8 mouse cellular contexts compared by ENCODE assay signal in the genomic region with DNA sequence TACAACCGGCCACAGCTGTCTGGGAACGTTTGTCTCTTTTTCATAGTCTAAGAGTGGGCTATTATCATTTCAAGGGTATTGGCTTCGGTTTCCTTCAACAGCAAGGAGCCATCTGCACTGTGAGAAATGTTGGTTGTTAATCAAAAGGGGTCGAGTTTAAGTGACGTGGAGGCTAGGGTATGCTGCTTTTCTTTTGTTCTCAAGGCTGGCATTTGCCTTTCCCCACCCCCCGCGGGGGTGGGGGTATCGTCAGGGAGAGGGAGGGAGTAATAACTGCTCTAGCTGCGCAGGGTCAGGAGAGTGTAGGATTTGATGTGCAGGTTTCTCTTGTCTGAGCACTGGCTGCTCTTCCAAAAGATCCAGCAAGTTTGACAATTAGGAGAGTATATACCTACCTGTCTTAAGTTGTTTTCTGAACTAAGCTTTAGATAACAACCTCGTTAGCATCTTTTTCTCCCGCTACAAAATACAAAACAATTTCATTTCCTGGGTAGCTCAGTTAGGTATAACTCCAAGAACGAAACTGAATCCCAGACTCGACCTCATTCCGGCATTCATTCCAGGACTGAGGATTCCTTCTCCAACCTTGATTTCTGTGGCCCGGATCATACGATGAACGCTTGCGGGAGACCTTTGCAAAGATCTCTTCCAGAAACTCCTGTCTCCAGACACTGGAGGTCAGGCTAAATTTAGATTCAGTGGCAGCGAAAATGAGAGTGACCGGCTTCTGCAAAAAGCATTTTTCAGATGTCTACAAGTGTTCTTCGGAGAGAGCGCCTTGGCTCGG. TPM values are rescaled to one million over a fixed set of nuclear protein-coding genes. Genes with fewer than 3 reads are reported as not detected.
DNase-seq lines count a peak whose midpoint lies in the region; ATAC-seq and TF ChIP-seq lines count a peak whose summit lies in the region.

No protein-coding gene starts in this region.

- no peak for TF ChIP-seq CTCF in liver, postnatal 0 days (IDR thresholded peaks at IDR 0.05; ENCODE audit: low read depth)

- H3K9ac ChIP-seq in hindbrain, embryonic 16.5 days (ENCODE audit: low read depth, low read length), result peak overlapping the region; percentile 74
- H3K9ac ChIP-seq in liver, postnatal 0 days (replicated peaks), result peak overlapping the region; percentile 76

- H3K36me3 ChIP-seq in hindbrain, embryonic 16.5 days (ENCODE audit: control insufficient read depth, insufficient read depth, low read length), result no peaks in the 10 kb centered on the region
- H3K36me3 ChIP-seq in liver, postnatal 0 days (replicated peaks; ENCODE audit: insufficient read depth, low read length), result no peaks in the 10 kb centered on the region

- peak; percentile 5; the same call in 1 of the 2 replicates for ATAC-seq in erythroblast, adult 5-6 weeks (replicated peaks; ENCODE audit: low FRiP score, poor library complexity, severe bottlenecking)
- ATAC-seq in hindbrain, embryonic 16.5 days, result peak; percentile 59
- no peak for ATAC-seq in liver, postnatal 0 days

- H3K4me2 ChIP-seq in hindbrain, embryonic 16.5 days (ENCODE audit: low read length), result peak overlapping the region; percentile 87
- H3K4me2 ChIP-seq in liver, postnatal 0 days (ENCODE audit: low read depth, low read length), result peak overlapping the region; percentile 97

- peak overlapping the region; percentile 81 for H3K27ac ChIP-seq in hindbrain, embryonic 16.5 days (ENCODE audit: low read depth, low read length)
- peak overlapping the region; percentile 92 for H3K27ac ChIP-seq in liver, postnatal 0 days (ENCODE audit: low read depth)

- no peaks in the 10 kb centered on the region for H3K27me3 ChIP-seq in hindbrain, embryonic 16.5 days (replicated peaks; ENCODE audit: control insufficient read depth, insufficient read depth, low read length)
- no peaks in the 10 kb centered on the region for H3K27me3 ChIP-seq in liver, postnatal 0 days (ENCODE audit: insufficient read depth, low read length)

- no peak; the same call in 1 of the 2 replicates for TF ChIP-seq EP300 in liver, postnatal 0 days (IDR thresholded peaks at IDR 0.05; ENCODE audit: low read depth)

- under 1% methylated on average over 23 of the region's 23 CpGs for WGBS in hindbrain, embryonic 16.5 days
- 1% methylated on average over 23 of the region's 23 CpGs for WGBS in liver, postnatal 0 days (ENCODE audit: insufficient replicate concordance)

- H3K4me3 ChIP-seq in hindbrain, embryonic 16.5 days (ENCODE audit: low read length), result peak overlapping the region; percentile 48
- H3K4me3 ChIP-seq in liver, postnatal 0 days (ENCODE audit: low read depth, low read length), result peak overlapping the region; percentile 83

- DNase-seq in spleen, adult 12 weeks (ENCODE audit: low spot score), result peak; percentile 14
- no peak for DNase-seq in spleen, postnatal 14 days (ENCODE audit: low spot score in 2 of 2)
- peak; percentile 64 for DNase-seq in brain, adult 2 months (ENCODE audit: low read depth, low spot score)
- peak; percentile 55 for DNase-seq in liver, postnatal 0 days
- DNase-seq in retina, postnatal 1 day, result peak; percentile 80
- DNase-seq in gastrocnemius, postnatal 25 days, result no peak

- H3K4me1 ChIP-seq in hindbrain, embryonic 16.5 days (ENCODE audit: control insufficient read depth, insufficient read depth, low read depth, low read length), result peaks cover 8% of the 10 kb centered on the region
- peaks cover 15% of the 10 kb centered on the region for H3K4me1 ChIP-seq in liver, postnatal 0 days (ENCODE audit: insufficient read depth)

- no peaks in the 10 kb centered on the region for H3K9me3 ChIP-seq in hindbrain, embryonic 16.5 days (ENCODE audit: control insufficient read depth, low read length)
- no peaks in the 10 kb centered on the region for H3K9me3 ChIP-seq in liver, postnatal 0 days (ENCODE audit: low read length)

RNA-seq across cellular contexts. Expression of a gene that starts 0.7 kb away (rescaled TPM):
- total RNA-seq in erythroblast, adult 5-6 weeks (2015; ENCODE audit: low replicate concordance), result 14.6 and 15.7 TPM in 2 replicates
- total RNA-seq in erythroblast, adult 5-6 weeks (2017; ENCODE audit: low replicate concordance), result 8.9 and 13.2 TPM in 2 replicates
- 45.6 and 50.5 TPM in 2 replicates for polyA plus RNA-seq in hindbrain, embryonic 16.5 days (2015; fragmentation: Nextera tagmentation; extraction: Ambion mirVana)
- 58.9 and 61.6 TPM in 2 replicates for polyA plus RNA-seq in liver, postnatal 0 days (2015; fragmentation: Nextera tagmentation; extraction: Ambion mirVana)
- total RNA-seq in gastrocnemius, postnatal 25 days (2021), result 10 to 100 TPM; 55.4 to 60.9 TPM

RNA-seq across cellular contexts. Expression of a gene that starts 31.5 kb away (rescaled TPM):
- 230 and 233 TPM in 2 replicates for total RNA-seq in erythroblast, adult 5-6 weeks (2015; ENCODE audit: low replicate concordance)
- 229 and 276 TPM in 2 replicates for total RNA-seq in erythroblast, adult 5-6 weeks (2017; ENCODE audit: low replicate concordance)
- 14.5 and 19.7 TPM in 2 replicates for polyA plus RNA-seq in hindbrain, embryonic 16.5 days (2015; fragmentation: Nextera tagmentation; extraction: Ambion mirVana)
- 35.6 and 36.3 TPM in 2 replicates for polyA plus RNA-seq in liver, postnatal 0 days (2015; fragmentation: Nextera tagmentation; extraction: Ambion mirVana)
- 10 to 100 TPM in 1 of 2 experiments, 1 to 10 TPM in 1; 7.8 to 11.8 TPM for total RNA-seq in gastrocnemius, postnatal 25 days (2021)

RNA-seq across cellular contexts. Expression of a gene that starts 45.3 kb away (rescaled TPM):
- 3.3 and 5.0 TPM in 2 replicates for total RNA-seq in erythroblast, adult 5-6 weeks (2015; ENCODE audit: low replicate concordance)
- total RNA-seq in erythroblast, adult 5-6 weeks (2017; ENCODE audit: low replicate concordance), result 4.2 and 7.4 TPM in 2 replicates
- polyA plus RNA-seq in hindbrain, embryonic 16.5 days (2015; fragmentation: Nextera tagmentation; extraction: Ambion mirVana), result 37.3 and 43.2 TPM in 2 replicates
- polyA plus RNA-seq in liver, postnatal 0 days (2015; fragmentation: Nextera tagmentation; extraction: Ambion mirVana), result 5.4 and 5.5 TPM in 2 replicates
- 1 to 10 TPM; 3.3 to 3.7 TPM for total RNA-seq in gastrocnemius, postnatal 25 days (2021)

Comparison
In these comparisons a context has a peak if more than half of its experiments do, and no peak if none do; other contexts are left out.
1. DNase-seq: peak in spleen, adult 12 weeks (single experiment), brain, adult 2 months (single experiment), liver, postnatal 0 days (single experiment) and retina, postnatal 1 day (single experiment); none in spleen, postnatal 14 days (0 of 2) and gastrocnemius, postnatal 25 days (single experiment).
2. RNA of a gene that starts 31.5 kb away (total RNA-seq): 229 to 276 TPM in erythroblast, adult 5-6 weeks; 7.8 to 11.8 TPM in gastrocnemius, postnatal 25 days; every median in the first group is over 10 times any median in the second.